ENCODE assay signal across 10 mouse cellular contexts in the genomic region with DNA sequence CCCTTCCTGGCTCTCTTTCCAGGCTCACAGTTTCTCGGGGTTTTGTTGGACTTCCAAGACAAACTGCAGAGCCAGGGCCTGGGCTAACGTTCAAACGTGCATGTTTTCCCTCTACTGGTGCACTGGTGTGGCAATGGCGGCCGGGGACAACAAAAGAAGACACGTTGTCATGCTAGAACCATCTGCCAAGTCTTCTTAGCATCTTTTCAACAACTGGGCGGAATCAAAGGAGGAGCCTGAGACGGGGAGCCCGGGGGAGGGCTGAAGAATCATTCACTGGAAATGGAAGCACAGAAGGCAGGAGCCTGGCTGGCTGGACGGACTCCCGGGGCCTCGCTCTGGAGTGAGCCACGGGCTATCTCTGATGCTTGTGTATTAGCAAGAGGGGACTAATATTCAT. TPM values are rescaled to one million over a fixed set of nuclear protein-coding genes. Genes with fewer than 3 reads are reported as not detected.
DNase-seq lines count a peak whose midpoint lies in the region; ATAC-seq and TF ChIP-seq lines count a peak whose summit lies in the region.
"Had no signal": no experiment of that assay in that cellular context is flagged by ENCODE, and none has a peak within 500 bp of the region (broad histone marks: within the 10 kb centered on the region; RNA-seq: fewer than 3 reads in every experiment).

No protein-coding gene starts in this region.

- no peak overlapping the region for H3K4me3 ChIP-seq in hindbrain, embryonic 10.5 days
- no peak overlapping the region for H3K4me3 ChIP-seq in midbrain, embryonic 14.5 days (replicated peaks; ENCODE audit: low read depth, low read length)
- H3K4me3 ChIP-seq in kidney, embryonic 14.5 days (ENCODE audit: low read length) = no peak overlapping the region
- H3K4me3 ChIP-seq: limb, embryonic 12.5 days had no signal

- no peak overlapping the region for H3K9ac ChIP-seq in midbrain, embryonic 14.5 days (replicated peaks; ENCODE audit: low read length)
- no peak overlapping the region for H3K9ac ChIP-seq in kidney, embryonic 14.5 days (ENCODE audit: low read depth, low read length)
- H3K9ac ChIP-seq: limb, embryonic 12.5 days had no signal

- DNase-seq in heart, adult 18-20 months = peak; percentile 22 to 30
- no peak for DNase-seq in heart, postnatal 36 days
- DNase-seq in brain, embryonic 14.5 days (ENCODE audit: low read depth) = peak; percentile 81
- peak; percentile 27 for DNase-seq in hindbrain, embryonic 10.5 days (ENCODE audit: low spot score)
- peak; percentile 63 for DNase-seq in midbrain, embryonic 14.5 days
- DNase-seq in thymus, postnatal 36 days = no peak
- no peak for DNase-seq in gastrocnemius, adult 8-10 months (ENCODE audit: low spot score in 2 of 2)

- no peak for TF ChIP-seq CTCF in brain, embryonic 14.5 days (IDR thresholded peaks at IDR 0.05; ENCODE audit: borderline replicate concordance, extremely low read depth, insufficient read depth, insufficient read length)

- ATAC-seq in midbrain, embryonic 14.5 days (ENCODE audit: low FRiP score, low TSS enrichment) = no peak
- no peak for ATAC-seq in kidney, embryonic 14.5 days (ENCODE audit: low FRiP score, low TSS enrichment)

- no peaks in the 10 kb centered on the region for H3K27me3 ChIP-seq in hindbrain, embryonic 10.5 days (ENCODE audit: insufficient read depth, poor library complexity, severe bottlenecking)
- H3K27me3 ChIP-seq in midbrain, embryonic 14.5 days (ENCODE audit: control insufficient read depth, insufficient read depth, low read length) = no peaks in the 10 kb centered on the region
- no peaks in the 10 kb centered on the region for H3K27me3 ChIP-seq in kidney, embryonic 14.5 days (ENCODE audit: control insufficient read depth, insufficient read depth, low read length)
- H3K27me3 ChIP-seq: limb, embryonic 12.5 days had no signal

- TF ChIP-seq POLR2A in brain, embryonic 14.5 days (IDR thresholded peaks at IDR 0.05; ENCODE audit: borderline replicate concordance, extremely low read depth, insufficient read depth, insufficient read length, poor library complexity, severe bottlenecking) = no peak

- H3K4me1 ChIP-seq in hindbrain, embryonic 10.5 days (replicated peaks) = peaks cover 18% of the 10 kb centered on the region
- no peaks in the 10 kb centered on the region for H3K4me1 ChIP-seq in midbrain, embryonic 14.5 days (ENCODE audit: control insufficient read depth, insufficient read depth, low read length)
- no peaks in the 10 kb centered on the region for H3K4me1 ChIP-seq in kidney, embryonic 14.5 days (ENCODE audit: control insufficient read depth, insufficient read depth, low read length)
- H3K4me1 ChIP-seq: limb, embryonic 12.5 days had no signal

- no peak overlapping the region for H3K4me2 ChIP-seq in midbrain, embryonic 14.5 days (ENCODE audit: low read length)
- H3K4me2 ChIP-seq in kidney, embryonic 14.5 days (replicated peaks; ENCODE audit: low read depth, low read length) = no peak overlapping the region
- H3K4me2 ChIP-seq: limb, embryonic 12.5 days had no signal

- WGBS in hindbrain, embryonic 10.5 days = 37% methylated on average over 13 of the region's 13 CpGs
- 16% methylated on average over 13 of the region's 13 CpGs for WGBS in midbrain, embryonic 14.5 days
- 62% methylated on average over 13 of the region's 13 CpGs for WGBS in kidney, embryonic 14.5 days

- intact Hi-C loops in heart, postnatal 36 days (cut with DNase I) = no loop called here

- peak overlapping the region; percentile 80 for H3K27ac ChIP-seq in hindbrain, embryonic 10.5 days
- peak overlapping the region; percentile 61; the same call in 1 of the 2 replicates for H3K27ac ChIP-seq in midbrain, embryonic 14.5 days (replicated peaks; ENCODE audit: low read depth, low read length)
- no peak overlapping the region for H3K27ac ChIP-seq in kidney, embryonic 14.5 days (ENCODE audit: low read depth, low read length)
- H3K27ac ChIP-seq: limb, embryonic 12.5 days had no signal

- peaks cover 4% of the 10 kb centered on the region; the same call in 1 of the 2 replicates for H3K9me3 ChIP-seq in hindbrain, embryonic 10.5 days
- no peaks in the 10 kb centered on the region for H3K9me3 ChIP-seq in midbrain, embryonic 14.5 days (ENCODE audit: control insufficient read depth, low read length)
- H3K9me3 ChIP-seq in kidney, embryonic 14.5 days (ENCODE audit: control insufficient read depth, low read length) = no peaks in the 10 kb centered on the region

- peaks cover 42% of the 10 kb centered on the region for H3K36me3 ChIP-seq in hindbrain, embryonic 10.5 days
- peaks cover 71% of the 10 kb centered on the region for H3K36me3 ChIP-seq in midbrain, embryonic 14.5 days (ENCODE audit: control insufficient read depth, insufficient read depth, low read length)
- no peaks in the 10 kb centered on the region for H3K36me3 ChIP-seq in kidney, embryonic 14.5 days (ENCODE audit: control insufficient read depth, insufficient read depth, low read length)
- H3K36me3 ChIP-seq: G1E had no signal

RNA-seq across cellular contexts. Expression of gene Atp9a, which starts 39.9 kb away (rescaled TPM):
- 10 to 100 TPM; 50.2 to 56.7 TPM for total RNA-seq in heart, adult 18-20 months (2021)
- total RNA-seq in heart, postnatal 36 days (2021) = 10 to 100 TPM; 46.1 to 54.3 TPM
- 197 and 302 TPM in 2 replicates for polyA plus RNA-seq in brain, embryonic 14.5 days (2012; rRNA removed)
- 14.6 and 20.1 TPM in 2 replicates for polyA plus RNA-seq in hindbrain, embryonic 10.5 days (2016; fragmentation: Nextera tagmentation; extraction: Ambion mirVana)
- 79.7 and 85.9 TPM in 2 replicates for polyA plus RNA-seq in midbrain, embryonic 14.5 days (2014; fragmentation: Nextera tagmentation; extraction: Ambion mirVana)
- polyA plus RNA-seq in kidney, embryonic 14.5 days (2014; fragmentation: Nextera tagmentation; extraction: Ambion mirVana) = 4.6 and 8.0 TPM in 2 replicates
- 10 to 100 TPM; 23.0 to 28.0 (median 26.2) TPM for total RNA-seq in gastrocnemius, adult 8-10 months (2022)
- total RNA-seq: G1E had no signal
- polyA plus RNA-seq: G1E had no signal

Comparison
In these comparisons a context has a peak if more than half of its experiments do, and no peak if none do; other contexts are left out.
1. DNase-seq: peak in heart, adult 18-20 months (2 of 2), brain, embryonic 14.5 days (single experiment), hindbrain, embryonic 10.5 days (single experiment) and midbrain, embryonic 14.5 days (single experiment); none in heart, postnatal 36 days (0 of 2), thymus, postnatal 36 days (0 of 2) and gastrocnemius, adult 8-10 months (0 of 2).